Mouse (Mus musculus) midbrain, embryonic 13.5 days (tissue): ENCODE data around the gene Evx1. TPM values are rescaled to one million over a fixed set of nuclear protein-coding genes. Genes with fewer than 3 reads are reported as not detected.
A peak's percentile ranks its signal among the peaks of the same experiment; 100 is the strongest.

Experiments
- ATAC-seq: fragments of 200-750 bp; cut with Nextera tagmentation; 2 replicates; pipeline ENCODE4 v1.8.0; 2017; ENCODE audit warnings: mild to moderate bottlenecking, moderate TSS enrichment, moderate library complexity
- H3K27ac ChIP-seq: fragments of 300-500 bp; sonication (generic); 2 replicates; pipeline ENCODE4 v1.5.1; 2015; ENCODE audit warnings: inconsistent platforms, mild to moderate bottlenecking, moderate library complexity
- H3K27me3 ChIP-seq: fragments of 300-500 bp; sonication (generic); 2 replicates; pipeline ENCODE4 v1.6.1; 2015; ENCODE audit warnings: mild to moderate bottlenecking, inconsistent platforms
- H3K36me3 ChIP-seq: fragments of 300-500 bp; sonication (generic); 2 replicates; pipeline ENCODE4 v1.6.1; 2015; ENCODE audit warnings: mild to moderate bottlenecking, inconsistent platforms
- H3K4me1 ChIP-seq: fragments of 300-500 bp; sonication (generic); replicated peaks from 2 replicates; pipeline ENCODE4 v1.6.1; 2015; ENCODE audit warnings: inconsistent platforms
- H3K4me2 ChIP-seq: fragments of 300-500 bp; sonication (generic); replicated peaks from 2 replicates; pipeline ENCODE4 v1.6.1; 2015; ENCODE audit warnings: moderate library complexity, mild to moderate bottlenecking, inconsistent platforms
- H3K4me3 ChIP-seq: fragments of 300-500 bp; sonication (generic); replicated peaks from 2 replicates; pipeline ENCODE4 v1.5.1; 2015; ENCODE audit warnings: mild to moderate bottlenecking, inconsistent platforms
- H3K9ac ChIP-seq: fragments of 300-500 bp; sonication (generic); replicated peaks from 2 replicates; pipeline ENCODE4 v1.6.1; 2015; ENCODE audit warnings: mild to moderate bottlenecking, inconsistent platforms
- H3K9me3 ChIP-seq: fragments of 300-500 bp; sonication (generic); 2 replicates; pipeline ENCODE4 v1.6.1; 2016; ENCODE audit warnings: mild to moderate bottlenecking, inconsistent platforms
- WGBS: fragments of 180-500 bp; shearing (Covaris S2); methylation state at CpG from one replicate; pipeline ENCODE4 v1.1.7; 2015; 5-methylcytosine and 5-hydroxymethylcytosine counted together
- polyA plus RNA-seq: library from polyadenylated mRNA; unstranded; fragments of >200 nt; fragmentation: Nextera tagmentation; extraction: Ambion mirVana; gene quantifications from 2 replicates; pipeline ENCODE4 v1.2.1, GENCODE M21; 2015

Evx1 gene
- 0.50 and 0.93 TPM in 2 replicates for polyA plus RNA-seq

DNA sequence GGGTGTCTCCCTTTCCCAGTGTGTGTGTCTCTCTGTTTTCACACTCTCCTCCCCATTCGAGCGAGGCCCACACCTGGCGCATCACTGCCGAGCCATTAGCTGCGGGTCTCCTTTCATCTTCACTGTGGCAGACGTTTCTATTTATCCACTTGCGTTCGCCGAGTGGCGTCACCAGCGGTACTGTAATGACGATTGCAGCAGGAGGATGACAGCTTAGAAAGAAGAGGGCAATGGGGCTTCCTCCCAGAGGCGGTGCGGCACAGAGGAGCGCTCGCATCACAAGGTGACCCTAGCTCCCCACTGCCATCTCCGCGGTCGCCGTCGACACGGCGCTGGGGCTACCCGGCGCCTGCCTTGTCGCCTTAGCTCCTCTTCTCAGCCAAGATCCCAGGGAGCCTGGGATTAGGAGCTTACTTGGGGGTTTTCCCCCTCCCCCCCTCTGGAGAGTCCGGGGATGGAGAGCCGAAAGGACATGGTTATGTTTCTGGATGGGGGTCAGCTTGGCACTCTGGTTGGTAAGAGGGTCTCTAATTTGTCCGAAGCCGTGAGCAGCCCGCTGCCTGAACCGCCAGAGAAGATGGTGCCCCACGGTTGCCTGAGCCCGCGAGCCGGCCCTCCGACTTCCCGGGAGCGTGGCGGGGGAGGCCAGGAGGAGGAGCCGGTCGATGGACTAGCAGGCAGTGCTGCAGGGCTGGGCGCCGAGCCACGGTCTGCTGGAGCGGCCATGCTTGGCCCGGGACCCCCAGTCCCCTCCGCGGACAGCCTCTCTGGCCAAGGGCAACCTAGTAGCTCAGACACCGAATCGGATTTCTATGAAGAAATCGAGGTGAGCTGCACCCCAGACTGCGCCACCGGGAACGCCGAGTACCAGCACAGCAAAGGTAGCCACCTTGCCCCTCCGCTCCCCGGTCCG is at the start of gene Evx1:
Gene Evx1 (plus strand): TSS at position 108 of the 913 bp plus-strand sequence.
- Histone ChIP-seq H3K4me1 (peaks cover 16% of the 10 kb centered on the region), H3K9me3 (no peaks in the 10 kb centered on the region), H3K4me2 (peak within 1 kb of the TSS; percentile 6; the same call in 1 of the 2 replicates), H3K36me3 (no peaks in the 10 kb centered on the region), H3K27ac (no peak within 1 kb of the TSS; the same call in 1 of the 2 replicates), H3K27me3 (peaks cover 99% of the 10 kb centered on the region), H3K4me3 (peak within 1 kb of the TSS; percentile 24), H3K9ac (no peak within 1 kb of the TSS)
- no peak for ATAC-seq
- WGBS, result under 1% methylated on average over 59 of the region's 59 CpGs

- Histone ChIP-seq H3K27ac (no peak overlapping the region), H3K4me1 (peaks cover 6% of the 10 kb centered on the region; the same call in 1 of the 2 replicates), H3K9ac (no peak overlapping the region), H3K9me3 (no peaks in the 10 kb centered on the region), H3K27me3 (peaks cover 99% of the 10 kb centered on the region), H3K4me3 (no peak overlapping the region), H3K4me2 (no peak overlapping the region), H3K36me3 (no peaks in the 10 kb centered on the region)
- ATAC-seq, result no peak
- WGBS, result 5% methylated on average over 5 of the region's 5 CpGs
Observed at GRCm38 (mm10) chr6:52264106-52264790, 49.0 kb upstream of the Evx1 start.

DNA sequence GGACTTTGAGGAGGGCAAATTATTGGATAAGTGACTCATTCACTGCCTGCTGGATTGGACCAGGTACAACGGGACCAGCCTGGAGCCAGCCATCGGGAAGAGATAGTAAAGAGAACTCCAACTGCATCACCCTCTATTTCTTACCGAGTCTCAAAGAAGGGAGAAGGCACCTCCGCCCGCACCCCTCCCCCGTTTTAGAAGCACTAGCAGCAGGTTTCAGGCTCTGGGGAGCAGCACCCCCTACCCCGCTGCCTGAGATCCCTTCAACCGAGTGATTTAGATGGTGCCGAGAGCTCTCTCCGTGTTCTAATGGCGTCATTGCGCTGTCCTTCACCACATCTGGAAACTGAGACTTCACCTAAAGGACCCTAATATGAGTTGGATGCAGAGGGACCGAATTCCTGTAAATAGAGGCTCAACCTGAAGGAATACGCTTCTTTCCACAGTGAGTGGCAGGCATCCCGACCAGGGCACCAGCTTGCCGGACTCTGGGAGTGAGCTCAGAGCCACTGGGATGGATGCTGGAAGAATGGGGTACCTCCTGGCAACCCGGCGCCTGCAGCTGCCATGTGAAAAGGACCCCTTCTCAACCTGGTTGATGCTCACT is 47.9 kb upstream of the Evx1 start:
- Histone ChIP-seq H3K27ac (no peak overlapping the region), H3K27me3 (peaks cover 99% of the 10 kb centered on the region), H3K9ac (no peak overlapping the region), H3K4me3 (no peak overlapping the region), H3K4me1 (peaks cover 3% of the 10 kb centered on the region; the same call in 1 of the 2 replicates), H3K4me2 (no peak overlapping the region), H3K9me3 (no peaks in the 10 kb centered on the region), H3K36me3 (no peaks in the 10 kb centered on the region)
- no peak for ATAC-seq
- under 1% methylated on average over 18 of the region's 18 CpGs for WGBS

GRCm38 (mm10) chr6:52265913-52266665 is 47.2 kb upstream of the Evx1 start:
- WGBS, result under 1% methylated on average over 19 of the region's 19 CpGs
- ATAC-seq, result no peak
- Histone ChIP-seq H3K4me1 (no peaks in the 10 kb centered on the region), H3K9me3 (no peaks in the 10 kb centered on the region), H3K9ac (no peak overlapping the region), H3K27ac (no peak overlapping the region), H3K4me3 (no peak overlapping the region), H3K4me2 (no peak overlapping the region), H3K27me3 (peaks cover 99% of the 10 kb centered on the region), H3K36me3 (no peaks in the 10 kb centered on the region)

DNA sequence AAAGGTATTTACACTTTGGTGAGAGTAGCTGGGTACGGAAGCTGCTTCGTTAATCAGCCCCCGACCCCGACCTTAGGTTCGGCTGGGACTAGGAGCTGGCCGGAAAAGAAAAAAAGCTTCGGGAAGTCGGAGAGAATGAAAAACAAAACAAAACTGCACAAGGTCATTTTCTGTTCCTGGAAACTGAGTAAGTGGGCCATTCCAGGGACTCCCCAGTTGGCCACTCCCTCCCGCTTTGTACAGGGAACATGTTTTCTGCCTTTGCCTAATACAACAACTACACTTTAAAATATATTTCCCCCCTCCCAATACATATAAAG is 46.7 kb upstream of the Evx1 start:
- no peak overlapping the region for H3K4me3 ChIP-seq
- H3K4me2 ChIP-seq, result no peak overlapping the region
- no peak for ATAC-seq
- H3K27me3 ChIP-seq, result peaks cover 99% of the 10 kb centered on the region
- no peak overlapping the region for H3K9ac ChIP-seq
- no peaks in the 10 kb centered on the region for H3K36me3 ChIP-seq
- no peaks in the 10 kb centered on the region for H3K9me3 ChIP-seq
- H3K27ac ChIP-seq, result no peak overlapping the region
- H3K4me1 ChIP-seq, result no peaks in the 10 kb centered on the region
- 3% methylated on average over 9 of the region's 9 CpGs for WGBS

- Histone ChIP-seq H3K4me1 (no peaks in the 10 kb centered on the region), H3K36me3 (no peaks in the 10 kb centered on the region), H3K4me2 (no peak overlapping the region), H3K27me3 (peaks cover 98% of the 10 kb centered on the region), H3K9ac (no peak overlapping the region), H3K4me3 (no peak overlapping the region), H3K27ac (no peak overlapping the region), H3K9me3 (no peaks in the 10 kb centered on the region)
- WGBS, result 21% methylated on average over 5 of the region's 5 CpGs
- ATAC-seq, result no peak
Observed at GRCm38 (mm10) chr6:52267221-52267620, 46.1 kb upstream of the Evx1 start.

- no peak for ATAC-seq
- H3K4me1 ChIP-seq, result no peaks in the 10 kb centered on the region
- H3K9ac ChIP-seq, result no peak overlapping the region
- no peaks in the 10 kb centered on the region for H3K36me3 ChIP-seq
- 2% methylated on average over 3 of the region's 3 CpGs for WGBS
- H3K27me3 ChIP-seq, result peaks cover 98% of the 10 kb centered on the region
- no peak overlapping the region for H3K27ac ChIP-seq
- no peaks in the 10 kb centered on the region for H3K9me3 ChIP-seq
- H3K4me3 ChIP-seq, result no peak overlapping the region
- H3K4me2 ChIP-seq, result no peak overlapping the region
Observed at GRCm38 (mm10) chr6:52267691-52268090, 45.6 kb upstream of the Evx1 start.

GRCm38 (mm10) chr6:52268341-52268740 is 45.0 kb upstream of the Evx1 start:
- Histone ChIP-seq H3K9me3 (no peaks in the 10 kb centered on the region), H3K4me1 (no peaks in the 10 kb centered on the region), H3K36me3 (no peaks in the 10 kb centered on the region), H3K27ac (no peak overlapping the region), H3K9ac (no peak overlapping the region), H3K27me3 (peaks cover 98% of the 10 kb centered on the region), H3K4me2 (no peak overlapping the region), H3K4me3 (no peak overlapping the region)
- 1% methylated on average over 7 of the region's 7 CpGs for WGBS
- no peak for ATAC-seq

GRCm38 (mm10) chr6:52268756-52269155 is 44.5 kb upstream of the Evx1 start:
- no peak overlapping the region for H3K9ac ChIP-seq
- 6% methylated on average over 3 of the region's 3 CpGs for WGBS
- no peak overlapping the region for H3K27ac ChIP-seq
- ATAC-seq, result no peak
- H3K4me1 ChIP-seq, result no peaks in the 10 kb centered on the region
- H3K4me2 ChIP-seq, result no peak overlapping the region
- no peak overlapping the region for H3K4me3 ChIP-seq
- no peaks in the 10 kb centered on the region for H3K9me3 ChIP-seq
- peaks cover 98% of the 10 kb centered on the region for H3K27me3 ChIP-seq
- no peaks in the 10 kb centered on the region for H3K36me3 ChIP-seq

DNA sequence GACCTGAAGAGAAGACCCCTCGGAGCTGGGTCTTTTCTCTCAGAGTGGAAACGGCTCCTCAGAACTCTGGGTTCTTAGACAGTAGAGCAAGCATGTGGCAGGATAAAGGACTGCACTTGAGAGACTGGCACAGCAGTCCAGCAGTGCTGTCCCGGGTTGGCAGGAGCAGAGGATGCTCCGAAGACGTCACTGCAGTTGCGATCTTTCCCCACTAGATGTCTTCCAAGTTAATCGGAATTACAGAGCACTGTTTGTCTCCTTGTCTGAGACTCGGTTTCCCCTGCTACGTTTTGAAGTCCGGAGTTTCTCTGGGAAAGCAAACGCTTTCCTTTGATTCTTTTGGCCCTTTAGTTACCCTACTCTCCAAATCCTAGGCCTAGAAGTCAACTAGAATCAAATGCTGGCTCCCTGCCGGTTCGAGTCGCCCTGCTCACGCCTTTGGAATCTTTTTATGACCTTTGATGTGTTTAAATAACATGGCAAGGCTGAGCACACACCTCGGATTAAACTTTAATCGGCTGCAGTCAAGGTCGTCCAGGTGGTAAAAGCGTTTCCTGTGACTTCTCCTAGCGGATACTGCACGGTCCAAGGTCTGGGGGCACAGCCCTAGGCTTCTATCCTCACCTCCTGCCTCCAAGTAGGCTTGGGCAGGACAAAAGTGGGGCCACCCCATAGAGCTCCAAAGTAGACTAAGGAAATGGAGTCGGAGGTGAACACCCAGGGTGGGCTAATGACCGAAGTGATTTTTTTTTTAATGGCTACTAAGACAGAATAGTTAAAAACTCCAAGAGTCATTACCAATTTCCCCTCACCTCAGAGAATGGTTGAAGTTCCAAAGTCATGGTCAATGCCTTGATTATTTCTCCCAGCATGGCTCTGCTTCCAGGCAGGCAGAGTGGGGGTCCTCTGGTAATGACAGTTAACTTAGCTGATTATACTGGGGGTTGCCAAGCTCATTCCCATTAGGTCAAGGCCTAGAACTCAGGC is 42.5 kb upstream of the Evx1 start:
- no peaks in the 10 kb centered on the region for H3K4me1 ChIP-seq
- WGBS, result 6% methylated on average over 23 of the region's 23 CpGs
- peak; percentile 63 for ATAC-seq
- H3K4me3 ChIP-seq, result no peak overlapping the region
- H3K9ac ChIP-seq, result no peak overlapping the region
- H3K27ac ChIP-seq, result no peak overlapping the region
- no peaks in the 10 kb centered on the region for H3K36me3 ChIP-seq
- H3K27me3 ChIP-seq, result peaks cover 98% of the 10 kb centered on the region
- no peaks in the 10 kb centered on the region for H3K9me3 ChIP-seq
- no peak overlapping the region for H3K4me2 ChIP-seq
